Mouse (Mus musculus): ENCODE measurements around the gene Rasgef1c.

DNA sequence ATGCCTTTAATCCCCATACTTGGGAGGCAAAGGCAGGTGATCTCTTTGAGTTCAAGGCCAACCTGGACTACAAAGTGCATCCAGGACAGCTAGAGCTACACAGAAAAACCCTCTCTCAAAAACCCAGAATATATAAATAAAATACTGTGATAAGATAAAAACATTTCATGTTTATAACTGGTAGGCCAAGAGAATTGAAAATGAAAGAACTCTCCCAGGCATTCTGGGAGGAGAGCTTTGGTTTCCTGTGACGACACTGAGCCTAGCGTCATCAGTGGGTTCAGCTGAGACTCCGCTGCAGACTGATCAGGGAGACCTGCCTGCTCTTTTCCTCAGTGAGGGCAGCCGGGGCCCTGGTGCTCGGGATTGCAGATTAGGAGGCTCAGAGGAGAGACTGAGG is 46.5 kb upstream of the Rasgef1c start:
- TF ChIP-seq CTCF (IDR thresholded peaks at IDR 0.05; ENCODE audit: borderline replicate concordance, insufficient read depth, low read length) (no peak), POLR2A (IDR thresholded peaks at IDR 0.05; ENCODE audit: low read depth, low read length) (no peak)
